Mouse (Mus musculus): ENCODE data around the gene Mtss1l. TPM values are rescaled to one million over a fixed set of nuclear protein-coding genes. Genes with fewer than 3 reads are reported as not detected.

Mtss1l gene
- total and polyA plus RNA-seq, 3 experiments: 0.64 to 0.66 TPM; not detected in 1

GRCm38 (mm10) chr8:110790270-110790669, 69.0 kb downstream of the Mtss1l start:
- Histone ChIP-seq H3K4me3 (replicated peaks in 1 of 3; ENCODE audit: low read depth in 2 of 3, low read length in 2 of 3, poor library complexity in 1 of 3) (no peak overlapping the region), H3K9ac (ENCODE audit: insufficient read depth, low read depth) (no peak overlapping the region), H3K79me2 (replicated peaks; ENCODE audit: control insufficient read depth, extremely low read depth, insufficient read depth, poor library complexity, severe bottlenecking) (no peaks in the 10 kb centered on the region), H3K4me1 (ENCODE audit: control insufficient read depth in 1 of 2, insufficient read depth in 2 of 2) (peaks cover 4 to 8% of the 10 kb centered on the region in 2 experiments), H3K9me3 (replicated peaks; ENCODE audit: low read length) (peaks cover 2% of the 10 kb centered on the region), H3K4me2 (ENCODE audit: insufficient read depth, low read depth, poor library complexity, severe bottlenecking) (no peak overlapping the region), H3K27ac (ENCODE audit: insufficient read depth, low read depth) (no peak overlapping the region), H3K36me3 (replicated peaks in 1 of 2; ENCODE audit: control insufficient read depth in 1 of 2, insufficient read depth in 1 of 2, low read length in 1 of 2) (no peaks in the 10 kb centered on the region), H3K27me3 (replicated peaks) (no peaks in the 10 kb centered on the region)
- dilution Hi-C loops (cut with MboI; ENCODE audit: extremely low pct_ligation_motif_present, extremely low pct_unique_long_range_greater_than_20kb, low sequenced_read_pairs): no loop called here
- in situ Hi-C loops (cut with MboI; ENCODE audit: low pct_ligation_motif_present, low pct_unique_long_range_greater_than_20kb, low sequenced_read_pairs): no loop called here
- DNase-seq (ENCODE audit: extremely low read depth): no peak
- TF ChIP-seq MAZ (IDR thresholded peaks at IDR 0.05; ENCODE audit: low read depth, low read length) (no peak), TBP (conservative IDR thresholded peaks at IDR 0.05; ENCODE audit: low read depth, low read length) (no peak), CHD1 (IDR thresholded peaks at IDR 0.05; ENCODE audit: low read depth, low read length) (no peak)

Other genes with a start within 250 kb of the Mtss1l start
- gene Vac14, start 102.9 kb upstream of the Mtss1l start, total RNA-seq (2012; rRNA removed): 28.2 and 33.8 TPM in 2 replicates
- gene Vac14, start 102.9 kb upstream of the Mtss1l start, total RNA-seq (2014; rRNA removed): 20.0 and 20.9 TPM in 2 replicates
- 69.2 and 73.8 TPM in 2 replicates for gene Vac14, start 102.9 kb upstream of the Mtss1l start, polyA plus RNA-seq (2012; ENCODE audit: insufficient read length, low read depth)
- 0.21 TPM in 1 of 2 replicates, not detected in the other for gene Il34, start 84.4 kb downstream of the Mtss1l start, total RNA-seq (2012; rRNA removed)
- not detected in 2 replicates for gene Il34, start 84.4 kb downstream of the Mtss1l start, total RNA-seq (2014; rRNA removed)
- not detected in 2 replicates for gene Il34, start 84.4 kb downstream of the Mtss1l start, polyA plus RNA-seq (2012; ENCODE audit: insufficient read length, low read depth)
- 35.2 and 36.4 TPM in 2 replicates for gene Cog4, start 125.1 kb downstream of the Mtss1l start, total RNA-seq (2012; rRNA removed)
- 24.4 and 27.5 TPM in 2 replicates for gene Cog4, start 125.1 kb downstream of the Mtss1l start, total RNA-seq (2014; rRNA removed)
- 24.9 and 27.5 TPM in 2 replicates for gene Cog4, start 125.1 kb downstream of the Mtss1l start, polyA plus RNA-seq (2012; ENCODE audit: insufficient read length, low read depth)
- gene Sf3b3, start 125.3 kb downstream of the Mtss1l start, total RNA-seq (2012; rRNA removed): 136 and 163 TPM in 2 replicates
- 137 and 139 TPM in 2 replicates for gene Sf3b3, start 125.3 kb downstream of the Mtss1l start, total RNA-seq (2014; rRNA removed)
- 206 and 213 TPM in 2 replicates for gene Sf3b3, start 125.3 kb downstream of the Mtss1l start, polyA plus RNA-seq (2012; ENCODE audit: insufficient read length, low read depth)
- gene Fuk, start 181.0 kb downstream of the Mtss1l start, total RNA-seq (2012; rRNA removed): 14.3 and 14.4 TPM in 2 replicates
- gene Fuk, start 181.0 kb downstream of the Mtss1l start, total RNA-seq (2014; rRNA removed): 6.6 and 6.8 TPM in 2 replicates
- 6.4 and 7.0 TPM in 2 replicates for gene Fuk, start 181.0 kb downstream of the Mtss1l start, polyA plus RNA-seq (2012; ENCODE audit: insufficient read length, low read depth)
- 14.6 and 16.9 TPM in 2 replicates for gene St3gal2, start 198.4 kb downstream of the Mtss1l start, total RNA-seq (2012; rRNA removed)
- 16.4 and 17.0 TPM in 2 replicates for gene St3gal2, start 198.4 kb downstream of the Mtss1l start, total RNA-seq (2014; rRNA removed)
- 41.4 and 44.5 TPM in 2 replicates for gene St3gal2, start 198.4 kb downstream of the Mtss1l start, polyA plus RNA-seq (2012; ENCODE audit: insufficient read length, low read depth)

Data from CH12.LX (cell line).